Mouse (Mus musculus) brain, embryonic 14.5 days (tissue): ENCODE data around the gene Hoxa3.

ENCODE experiments used
- CTCF ChIP-seq: fragments of 200-500 bp; IDR thresholded peaks from 2 replicates; pipeline ENCODE4 v1.5.1; 2012; ENCODE audit warnings: inconsistent platforms, mild to moderate bottlenecking, moderate library complexity, borderline replicate concordance; ENCODE audit not compliant: insufficient read depth, insufficient read length; ENCODE audit errors: extremely low read depth
- POLR2A ChIP-seq: fragments of 200-500 bp; IDR thresholded peaks from 2 replicates; pipeline ENCODE4 v1.6.1; 2012; ENCODE audit warnings: mild to moderate bottlenecking, inconsistent platforms, borderline replicate concordance; ENCODE audit not compliant: poor library complexity, insufficient read depth, insufficient read length, severe bottlenecking; ENCODE audit errors: extremely low read depth

DNA sequence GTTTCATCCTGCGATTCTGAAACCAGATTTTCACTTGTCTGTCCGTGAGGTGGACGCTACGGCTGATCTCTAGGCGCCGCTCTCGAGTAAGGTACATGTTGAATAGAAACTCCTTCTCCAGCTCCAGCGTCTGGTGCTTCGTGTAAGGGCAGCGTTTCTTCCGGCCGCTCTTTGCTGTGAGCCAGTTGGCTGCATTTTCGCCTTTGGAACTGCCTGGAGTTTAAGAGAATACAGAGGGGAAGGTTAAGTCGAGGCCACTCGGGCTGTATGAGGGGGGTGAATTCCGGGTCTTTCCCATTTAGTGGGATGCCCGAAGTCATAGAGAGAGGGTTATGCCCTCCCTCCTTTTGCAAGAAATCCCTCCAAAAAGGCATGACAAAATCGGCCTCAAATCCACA lies 19.4 kb upstream of the Hoxa3 start:
- TF ChIP-seq CTCF (no peak), POLR2A (no peak)
